Mouse (Mus musculus): Measurements from ENCODE around the gene Unc119b.
"Not testable (repeated sequence)": the region's sequence is repeated elsewhere in the genome, so short reads cannot be mapped to it uniquely, and the experiment has no call there.

Unc119b gene

GRCm38 (mm10) chr5:115158040-115158983 is 23.5 kb upstream of the Unc119b start, which contains the start of gene Mlec:
TSS of gene Mlec (minus strand) at chr5:115158179.
- peak; percentile 99 for DNase-seq (ENCODE audit: low spot score)

- no peak for DNase-seq (ENCODE audit: low spot score)
Observed at GRCm38 (mm10) chr5:115156933-115157589, 22.3 kb upstream of the Unc119b start.

DNA sequence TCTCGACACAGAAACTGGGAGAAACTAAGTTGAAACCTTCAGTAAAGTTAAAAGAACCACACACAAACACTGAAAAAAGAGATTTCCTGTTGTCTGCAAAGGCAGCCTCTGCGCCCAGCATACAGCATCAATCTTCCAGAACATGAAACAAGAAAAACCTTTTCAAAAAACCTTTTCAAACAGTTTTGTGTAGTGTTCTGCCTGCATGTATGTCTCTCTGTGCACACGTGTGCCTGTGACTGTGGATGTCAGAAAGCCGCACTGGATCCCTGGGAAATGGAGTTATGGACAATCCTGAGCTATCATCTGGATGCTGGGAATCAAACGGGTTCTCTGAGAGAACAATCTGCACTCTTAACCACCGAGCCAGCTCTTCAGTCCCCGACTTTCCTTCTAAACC is 21.6 kb upstream of the Unc119b start:
- no peak for DNase-seq (ENCODE audit: low spot score)

DNA sequence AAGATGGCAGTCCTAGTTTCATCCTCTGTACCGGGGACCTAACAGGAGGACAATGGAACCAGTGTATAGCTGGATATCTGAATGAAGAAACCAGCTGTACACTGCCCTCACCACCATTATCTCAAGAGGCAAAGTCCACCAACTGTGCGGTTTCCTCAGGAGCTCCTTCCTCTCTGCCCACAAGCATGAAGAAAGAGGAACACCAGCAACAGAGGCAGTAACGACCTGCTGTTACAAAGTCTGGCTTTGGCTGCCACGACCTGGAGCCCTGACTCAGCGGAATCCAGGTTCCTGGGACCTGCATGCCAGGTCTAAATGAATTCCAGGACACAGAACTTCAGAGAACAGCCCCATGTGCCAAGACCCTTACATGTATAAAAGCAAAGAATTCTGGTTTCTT is 21.1 kb upstream of the Unc119b start:
- DNase-seq (ENCODE audit: low spot score) = no peak

GRCm38 (mm10) chr5:115155156-115155631 is 20.4 kb upstream of the Unc119b start:
- DNase-seq (ENCODE audit: low spot score) = no peak

GRCm38 (mm10) chr5:115152132-115152956 is 17.6 kb upstream of the Unc119b start:
- no peak for DNase-seq (ENCODE audit: low spot score)

DNA sequence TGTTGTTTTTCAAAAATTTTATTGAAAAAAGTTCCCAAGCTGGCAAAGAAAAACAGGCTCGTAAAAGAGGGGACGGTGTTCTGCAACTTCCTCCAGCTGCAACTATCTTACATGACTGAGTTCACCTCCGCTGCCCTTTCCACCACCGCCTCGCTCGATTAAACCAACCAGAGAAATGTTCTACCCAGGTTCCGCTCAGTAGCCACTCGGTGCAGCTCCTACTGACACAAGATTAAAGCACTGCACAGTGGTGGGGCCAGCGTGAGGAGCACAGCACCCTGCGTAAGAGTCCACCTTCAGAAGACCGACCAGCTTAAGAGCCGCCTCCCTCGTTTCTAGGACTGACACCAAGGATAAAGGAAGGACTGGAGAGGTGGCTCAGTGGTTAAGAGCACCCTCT is 16.7 kb upstream of the Unc119b start:
- DNase-seq (ENCODE audit: low spot score) = no peak

DNA sequence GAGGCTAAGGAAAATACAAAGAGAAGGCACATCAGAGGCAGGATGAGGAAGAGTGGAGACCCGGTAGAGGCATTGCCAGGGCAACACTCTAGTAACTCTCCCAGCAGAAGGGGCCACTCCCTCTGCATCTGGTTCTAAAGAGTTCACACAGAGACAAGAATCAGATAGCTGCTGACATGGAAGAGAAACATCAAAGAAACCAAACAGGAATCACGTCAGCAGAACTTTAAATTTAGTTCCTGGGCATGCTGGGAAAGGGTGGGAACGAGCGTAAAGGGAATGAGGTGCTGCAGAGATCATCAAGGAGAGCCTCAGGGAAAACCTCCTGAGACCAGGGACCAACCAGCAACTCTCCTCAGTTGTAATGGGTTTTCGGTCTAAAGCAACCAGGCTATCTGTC is 16.2 kb upstream of the Unc119b start:
- DNase-seq (ENCODE audit: low spot score) = no peak

DNA sequence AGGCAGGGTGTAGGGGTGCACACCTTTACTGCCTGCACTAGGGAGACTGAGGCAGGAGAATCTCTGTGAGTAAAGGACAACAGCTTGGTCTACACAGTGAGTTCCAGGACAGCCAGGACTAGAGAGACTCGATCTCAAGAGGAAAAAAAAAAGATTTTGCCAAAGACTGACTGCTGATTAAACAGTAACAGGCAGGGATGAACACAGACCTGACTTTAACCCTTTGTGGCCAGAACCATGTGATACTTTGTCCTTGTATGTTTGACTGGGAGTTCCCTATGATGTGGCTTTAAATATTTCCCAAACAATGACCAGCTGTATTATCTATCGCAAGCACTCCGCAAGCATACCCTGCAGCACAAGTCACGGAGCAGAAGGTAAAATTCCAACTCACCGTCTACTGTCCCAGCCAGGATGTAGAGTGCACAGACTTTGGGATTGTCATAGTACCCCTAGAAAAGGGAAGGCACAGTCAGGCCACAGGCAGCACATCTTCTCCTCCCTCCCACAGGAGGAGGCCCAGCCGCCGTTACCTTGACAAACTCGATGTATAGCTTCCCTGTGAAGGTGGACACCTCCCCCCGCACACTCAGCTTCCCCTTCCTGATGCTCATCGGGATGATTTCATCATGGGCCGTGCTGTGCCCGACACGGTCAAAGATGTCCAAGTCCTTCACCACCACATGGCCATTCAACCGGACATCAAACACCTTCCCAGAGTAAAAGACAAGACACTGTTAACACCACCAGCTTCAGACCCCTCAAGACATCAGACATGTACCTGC is 15.1 kb upstream of the Unc119b start:
- DNase-seq (ENCODE audit: low spot score) = no peak

- DNase-seq (ENCODE audit: low spot score) = not testable (repeated sequence)
Observed at GRCm38 (mm10) chr5:115148872-115149271, 14.1 kb upstream of the Unc119b start.

DNA sequence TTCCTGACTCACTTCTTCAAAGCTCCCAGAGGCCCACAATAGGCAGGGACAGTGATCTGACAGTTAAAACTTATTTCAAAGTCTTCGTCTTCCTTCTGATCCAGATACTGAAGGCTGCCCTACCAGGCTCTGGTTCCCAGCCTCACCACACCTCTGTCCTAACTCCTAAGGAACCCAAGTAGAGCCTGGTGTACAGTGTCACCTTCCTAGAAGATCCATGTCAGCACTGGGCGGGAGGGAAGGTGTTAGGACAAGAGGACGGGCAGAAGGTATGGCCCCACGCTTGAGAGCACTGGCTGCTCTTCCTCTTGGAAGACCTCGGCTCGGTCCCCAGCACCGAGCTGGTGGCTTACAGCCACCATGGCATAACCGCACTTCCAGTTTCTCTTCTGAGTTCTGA is 13.6 kb upstream of the Unc119b start:
- DNase-seq (ENCODE audit: low spot score) = no peak

DNA sequence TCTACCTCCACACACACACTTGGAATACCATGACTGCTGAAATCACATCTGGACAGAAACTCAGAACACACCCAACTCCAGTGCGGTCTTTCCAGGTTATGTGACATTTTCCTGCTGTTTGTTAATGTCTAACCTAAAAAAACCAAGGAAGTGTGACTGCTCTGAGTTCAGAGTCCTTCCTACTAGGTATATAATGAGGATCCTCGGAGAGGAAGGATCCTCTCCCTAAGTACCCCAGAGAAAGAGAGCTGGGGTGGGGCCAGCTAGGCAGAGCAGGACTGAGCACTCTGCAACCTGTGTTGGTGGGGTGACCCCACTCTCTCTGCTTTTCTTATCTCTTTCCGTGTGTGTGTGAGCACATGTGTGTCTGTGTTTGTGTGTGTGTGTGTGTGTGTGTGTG is 12.6 kb upstream of the Unc119b start:
- DNase-seq (ENCODE audit: low spot score) = no peak

DNA sequence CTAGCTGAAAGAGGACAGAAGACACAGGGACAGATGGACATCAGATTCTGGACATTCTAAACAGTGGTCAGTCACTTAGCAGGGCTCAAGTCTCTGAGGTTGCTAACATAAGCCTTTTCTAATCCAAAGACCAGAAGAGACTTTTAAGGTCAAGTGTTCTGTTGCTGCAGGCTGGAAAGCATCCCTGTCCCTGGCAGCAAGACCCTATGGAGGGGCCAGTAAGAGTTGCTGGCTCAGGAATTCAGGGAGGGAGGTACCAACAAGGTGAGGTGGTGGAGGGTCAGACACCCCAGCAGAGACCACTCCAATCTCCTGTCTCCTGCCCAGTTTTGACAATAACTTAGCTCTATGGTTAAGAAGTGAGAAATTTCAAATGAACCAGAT is 12.0 kb upstream of the Unc119b start:
- no peak for DNase-seq (ENCODE audit: low spot score)

- DNase-seq (ENCODE audit: low spot score) = no peak
Observed at GRCm38 (mm10) chr5:115145976-115146746, 11.4 kb upstream of the Unc119b start.

GRCm38 (mm10) chr5:115145253-115145968 is 10.6 kb upstream of the Unc119b start:
- no peak for DNase-seq (ENCODE audit: low spot score)

GRCm38 (mm10) chr5:115144471-115144870 is 9.7 kb upstream of the Unc119b start:
- no peak for DNase-seq (ENCODE audit: low spot score)

DNA sequence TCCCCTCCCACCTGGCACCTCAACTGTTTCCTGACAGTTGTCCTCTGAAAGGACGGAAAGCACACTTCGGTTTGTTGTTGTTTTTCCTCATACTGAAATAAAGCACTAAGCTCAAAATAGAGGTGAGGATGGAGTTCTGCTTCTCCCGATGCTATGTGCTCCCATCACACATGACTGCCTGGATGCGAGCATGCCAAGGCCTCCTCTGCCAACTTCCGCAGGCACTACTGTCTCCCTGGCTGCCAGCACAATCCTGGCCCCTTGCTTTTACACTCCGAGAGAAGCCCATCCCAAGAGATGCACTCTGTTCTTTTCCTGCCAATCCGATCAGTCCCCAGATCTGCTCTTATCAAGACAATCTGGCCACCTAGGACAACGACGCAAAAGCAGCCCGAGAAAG is 8.8 kb upstream of the Unc119b start:
- no peak for DNase-seq (ENCODE audit: low spot score)

GRCm38 (mm10) chr5:115142166-115142697 is 7.5 kb upstream of the Unc119b start:
- no peak for DNase-seq (ENCODE audit: low spot score)

DNA sequence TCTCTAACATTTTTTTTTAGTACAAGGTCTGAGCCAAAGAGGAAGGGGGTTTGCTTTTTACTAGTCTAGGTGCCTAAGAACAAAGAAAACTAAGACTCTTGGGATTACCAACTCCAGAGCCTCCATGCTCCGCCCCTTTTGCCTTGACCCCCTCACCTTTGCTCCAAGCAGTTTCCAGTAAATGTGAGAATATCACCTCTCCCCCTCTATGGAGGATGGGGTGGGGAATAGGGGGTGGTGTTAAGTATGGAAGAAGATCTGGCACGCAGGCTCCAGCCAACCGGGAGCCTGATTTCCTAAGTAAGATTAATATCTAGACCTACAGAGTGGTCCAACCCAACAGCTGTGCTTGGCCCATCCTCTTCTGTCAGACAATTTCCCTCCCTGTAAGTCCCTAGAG is 6.0 kb upstream of the Unc119b start:
- DNase-seq (ENCODE audit: low spot score) = no peak

DNA sequence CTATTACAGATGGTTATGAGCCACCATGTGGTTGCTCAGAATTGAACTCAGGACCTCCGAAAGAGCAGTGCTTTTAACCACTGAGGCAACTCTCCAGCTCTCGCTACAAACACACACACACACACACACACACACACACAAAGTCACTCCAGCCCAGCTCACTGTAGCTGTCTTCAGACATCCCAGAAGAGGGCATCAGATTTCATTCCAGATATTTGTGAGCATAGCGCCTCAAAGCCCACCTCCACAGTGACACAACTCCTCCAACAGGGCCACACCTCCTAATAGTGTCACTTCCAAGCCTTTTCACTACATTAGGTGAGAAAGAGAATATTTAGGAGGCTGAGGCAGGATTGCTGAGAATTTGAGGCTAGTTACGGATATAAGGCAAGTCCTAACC is 4.3 kb upstream of the Unc119b start:
- DNase-seq (ENCODE audit: low spot score) = no peak

All from layer of hippocampus, adult 11-12 months (tissue).